Mouse (Mus musculus) lung, postnatal 0 days (tissue): ENCODE measurements around the gene Lyrm1.
A peak's percentile ranks its signal among the peaks of the same experiment; 100 is the strongest.

Source experiments
- CTCF ChIP-seq: IDR thresholded peaks from 2 replicates; pipeline ENCODE4 v1.5.1; 2016; ENCODE audit warnings: antibody characterized with exemption, mild to moderate bottlenecking
- EP300 ChIP-seq: IDR thresholded peaks from 2 replicates; pipeline ENCODE4 v1.6.1; 2016; ENCODE audit warnings: antibody characterized with exemption, mild to moderate bottlenecking, control low read depth

DNA sequence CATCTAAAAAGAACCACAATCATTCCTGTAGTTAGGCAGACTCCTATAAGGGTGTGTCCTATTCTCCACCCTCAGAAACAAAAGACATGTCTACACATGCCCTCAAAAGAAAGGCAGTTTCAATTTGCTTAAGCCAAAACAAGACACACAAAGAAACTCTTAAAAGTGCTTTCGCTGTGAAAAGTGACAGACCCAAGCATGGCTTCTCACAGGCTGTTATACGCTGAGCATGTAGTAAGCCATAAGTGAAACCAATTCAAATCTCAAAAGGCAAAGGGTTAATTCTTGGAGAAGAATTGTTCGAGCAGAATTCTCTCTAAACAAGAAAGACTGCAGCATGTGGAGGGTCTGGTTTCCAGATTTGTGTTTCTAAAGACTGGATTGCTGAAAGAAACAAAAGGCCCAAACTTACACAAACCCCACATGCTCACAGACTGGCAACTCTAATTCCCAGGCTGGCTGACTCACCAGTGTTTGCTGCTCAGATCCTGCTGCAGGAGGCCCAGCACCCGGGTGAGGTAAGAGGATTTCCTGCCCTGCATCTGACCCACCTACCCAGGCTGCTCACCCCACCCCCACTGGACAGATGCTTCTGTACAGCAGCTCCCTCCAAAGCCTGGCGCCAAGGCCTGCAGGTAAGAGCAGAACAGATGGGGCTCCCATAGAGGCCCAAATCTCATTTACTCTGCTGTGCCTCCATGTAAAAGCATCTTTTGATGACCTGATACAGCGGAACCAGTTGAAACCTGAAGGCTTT is 34.1 kb upstream of the Lyrm1 start:
- TF ChIP-seq CTCF = peak; percentile 19; the same call in 1 of the 2 replicates
- TF ChIP-seq EP300 = no peak; the same call in 1 of the 2 replicates
